Mouse (Mus musculus) kidney, embryonic 16.5 days (tissue): Measurements from ENCODE around the gene Adk. TPM values are rescaled to one million over a fixed set of nuclear protein-coding genes. Genes with fewer than 3 reads are reported as not detected.

Experiments used
- ATAC-seq: fragments of 200-750 bp; cut with Nextera tagmentation; 2 replicates; pipeline ENCODE4 v1.8.0; 2017; ENCODE audit warnings: moderate TSS enrichment; ENCODE audit not compliant: low FRiP score, low TSS enrichment
- H3K27ac ChIP-seq: fragments of 300-500 bp; sonication (generic); 2 replicates; pipeline ENCODE4 v1.5.1; 2014; ENCODE audit warnings: low read length
- H3K27me3 ChIP-seq: fragments of 300-500 bp; sonication (generic); 2 replicates; pipeline ENCODE4 v1.6.1; 2014; ENCODE audit warnings: low read length, control low read depth, mixed read lengths; ENCODE audit not compliant: insufficient read depth
- H3K36me3 ChIP-seq: fragments of 300-500 bp; sonication (generic); 2 replicates; pipeline ENCODE4 v1.6.1; 2014; ENCODE audit warnings: low read length, control low read depth, mixed read lengths; ENCODE audit not compliant: insufficient read depth
- H3K4me1 ChIP-seq: fragments of 300-500 bp; sonication (generic); 2 replicates; pipeline ENCODE4 v1.6.1; 2014; ENCODE audit warnings: low read length, control low read depth, mixed read lengths; ENCODE audit not compliant: insufficient read depth
- H3K4me2 ChIP-seq: fragments of 300-500 bp; sonication (generic); replicated peaks from 2 replicates; pipeline ENCODE4 v1.6.1; 2014; ENCODE audit warnings: low read depth, low read length
- H3K4me3 ChIP-seq: fragments of 300-500 bp; sonication (generic); 2 replicates; pipeline ENCODE4 v1.5.1; 2014; ENCODE audit warnings: mild to moderate bottlenecking, low read length
- H3K9ac ChIP-seq: fragments of 300-500 bp; sonication (generic); replicated peaks from 2 replicates; pipeline ENCODE4 v1.6.1; 2014; ENCODE audit warnings: low read length
- H3K9me3 ChIP-seq: fragments of 300-500 bp; sonication (generic); 2 replicates; pipeline ENCODE4 v1.6.1; 2016; ENCODE audit warnings: low read length, control low read depth
- WGBS: fragments of 180-500 bp; shearing (Covaris S2); extraction: QIAGEN DNeasy Blood & Tissue Kit; methylation state at CpG from one replicate; pipeline ENCODE4 v1.1.7; 2014; 5-methylcytosine and 5-hydroxymethylcytosine counted together
- polyA plus RNA-seq: library from polyadenylated mRNA; unstranded; fragments of >200 nt; fragmentation: Nextera tagmentation; extraction: Ambion mirVana; gene quantifications from 2 replicates; pipeline ENCODE4 v1.2.1, GENCODE M21; 2015

Gene Adk
- polyA plus RNA-seq, 1 experiment from 2014 or later = 167 TPM

DNA sequence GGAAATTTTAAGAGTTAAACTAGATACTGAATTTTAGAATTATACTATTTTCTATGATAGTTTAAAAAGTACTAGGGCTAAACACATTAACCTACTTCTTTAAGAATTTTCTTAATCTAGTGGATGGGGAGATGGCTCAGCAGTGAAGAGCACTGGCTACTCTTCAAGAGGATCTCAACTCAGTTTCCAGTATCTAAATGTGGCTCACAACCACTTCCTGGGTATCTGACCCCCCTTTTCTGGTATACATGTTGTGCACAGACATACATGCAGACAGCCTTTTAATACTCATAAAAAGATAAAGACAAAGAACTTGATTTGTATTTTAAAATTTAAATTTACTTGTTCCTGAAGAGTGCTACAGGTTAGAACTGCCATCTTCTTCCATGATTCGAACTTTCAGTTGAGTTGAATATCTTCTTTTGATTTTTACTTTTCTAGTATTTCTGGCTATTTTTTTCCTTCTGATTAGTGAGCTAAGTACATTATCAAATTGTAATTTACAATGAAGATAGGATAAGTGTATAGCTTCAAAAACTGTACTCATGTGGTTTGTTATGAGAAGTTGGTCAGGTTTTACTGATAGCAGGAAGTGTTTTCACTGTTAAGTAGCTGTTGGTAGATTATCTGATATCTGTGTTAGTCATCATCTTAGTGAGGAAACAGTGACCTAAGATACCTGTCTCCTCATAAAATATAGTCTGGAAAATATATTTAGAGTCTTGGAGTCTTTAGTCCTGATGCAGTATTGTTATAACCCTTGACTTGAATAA, 121.8 kb downstream of the Adk start:
- H3K4me2 ChIP-seq = no peak overlapping the region
- no peak overlapping the region for H3K9ac ChIP-seq
- WGBS = 91% methylated on average over 1 of the region's 1 CpGs
- H3K27me3 ChIP-seq = no peaks in the 10 kb centered on the region
- no peak overlapping the region for H3K27ac ChIP-seq
- no peak overlapping the region for H3K4me3 ChIP-seq
- H3K9me3 ChIP-seq = no peaks in the 10 kb centered on the region
- no peaks in the 10 kb centered on the region for H3K36me3 ChIP-seq
- H3K4me1 ChIP-seq = no peaks in the 10 kb centered on the region
- no peak for ATAC-seq

DNA sequence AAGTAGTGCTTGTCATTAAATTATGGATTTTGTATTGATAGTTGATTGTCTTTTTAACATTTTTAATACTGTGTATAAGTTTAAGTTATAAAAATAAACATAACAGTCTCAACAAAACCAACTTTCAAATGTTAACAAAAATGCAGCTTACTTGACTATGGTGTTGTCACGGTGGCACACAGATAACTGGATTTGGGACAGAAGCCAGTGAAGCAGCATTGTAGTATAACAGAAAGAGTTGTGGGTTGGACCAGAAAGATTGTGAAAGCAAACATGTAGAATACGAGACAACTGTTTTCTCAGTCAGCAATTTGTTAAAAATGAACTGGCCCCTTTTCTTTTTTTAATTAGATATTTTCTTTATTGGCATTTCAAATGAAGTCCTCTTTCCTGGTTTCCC, 122.4 kb downstream of the Adk start:
- Histone ChIP-seq H3K9ac (no peak overlapping the region), H3K27me3 (no peaks in the 10 kb centered on the region)

DNA sequence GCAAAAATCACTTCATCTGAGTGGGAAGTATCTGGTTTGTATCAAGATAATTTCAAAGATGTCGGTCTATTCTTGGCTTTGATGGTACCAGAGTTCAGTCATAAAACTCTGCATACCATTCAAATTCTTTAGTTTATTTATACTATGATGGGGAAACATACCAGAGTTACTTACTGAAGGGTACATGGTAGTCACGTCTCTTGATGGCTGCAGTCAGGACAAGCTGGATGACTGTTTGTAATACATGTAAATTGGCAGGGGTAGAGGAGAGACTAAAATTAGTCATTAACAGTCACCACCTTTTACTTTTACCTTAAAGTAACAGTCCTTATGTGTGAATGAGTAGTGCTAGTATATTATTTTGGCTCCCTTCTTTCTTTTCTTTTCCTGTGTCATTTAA, 125.4 kb downstream of the Adk start:
- Histone ChIP-seq H3K27ac (no peak overlapping the region), H3K4me2 (no peak overlapping the region), H3K27me3 (no peaks in the 10 kb centered on the region), H3K4me3 (no peak overlapping the region), H3K4me1 (no peaks in the 10 kb centered on the region), H3K36me3 (no peaks in the 10 kb centered on the region), H3K9me3 (no peaks in the 10 kb centered on the region), H3K9ac (no peak overlapping the region)
- 59% methylated on average over 2 of the region's 2 CpGs for WGBS
- ATAC-seq = no peak

More for the DNA sequence above, 122.4 kb downstream of the Adk start:
- H3K27ac ChIP-seq = no peak overlapping the region
- H3K4me1 ChIP-seq = no peaks in the 10 kb centered on the region
- H3K9me3 ChIP-seq = no peaks in the 10 kb centered on the region
- no peak for ATAC-seq
- no peak overlapping the region for H3K4me2 ChIP-seq
- no peaks in the 10 kb centered on the region for H3K36me3 ChIP-seq
- WGBS = 84% methylated on average over 2 of the region's 2 CpGs
- no peak overlapping the region for H3K4me3 ChIP-seq

DNA sequence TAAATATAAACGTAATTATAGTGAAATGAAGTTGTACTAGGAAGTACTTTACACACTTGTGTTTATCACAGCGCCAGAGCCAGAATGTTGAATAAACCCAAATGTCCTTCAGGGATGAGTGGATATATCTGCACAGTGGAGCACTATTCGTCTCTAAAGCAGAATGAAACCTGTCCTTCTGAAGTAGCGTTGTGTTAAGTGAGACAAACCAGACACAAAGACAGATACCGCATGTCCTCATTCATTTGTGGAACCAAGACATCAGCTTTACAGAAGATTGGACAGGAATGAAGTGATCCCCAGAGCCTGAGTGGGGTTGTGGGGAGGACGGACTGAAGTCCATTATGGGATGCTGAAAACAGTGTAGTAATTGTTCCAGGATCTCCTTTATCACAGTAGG, 126.0 kb downstream of the Adk start:
- 93% methylated on average over 6 of the region's 6 CpGs for WGBS
- Histone ChIP-seq H3K9ac (no peak overlapping the region), H3K4me1 (no peaks in the 10 kb centered on the region), H3K9me3 (no peaks in the 10 kb centered on the region), H3K4me2 (no peak overlapping the region), H3K27me3 (no peaks in the 10 kb centered on the region), H3K4me3 (no peak overlapping the region), H3K36me3 (no peaks in the 10 kb centered on the region), H3K27ac (no peak overlapping the region)
- ATAC-seq = no peak

DNA sequence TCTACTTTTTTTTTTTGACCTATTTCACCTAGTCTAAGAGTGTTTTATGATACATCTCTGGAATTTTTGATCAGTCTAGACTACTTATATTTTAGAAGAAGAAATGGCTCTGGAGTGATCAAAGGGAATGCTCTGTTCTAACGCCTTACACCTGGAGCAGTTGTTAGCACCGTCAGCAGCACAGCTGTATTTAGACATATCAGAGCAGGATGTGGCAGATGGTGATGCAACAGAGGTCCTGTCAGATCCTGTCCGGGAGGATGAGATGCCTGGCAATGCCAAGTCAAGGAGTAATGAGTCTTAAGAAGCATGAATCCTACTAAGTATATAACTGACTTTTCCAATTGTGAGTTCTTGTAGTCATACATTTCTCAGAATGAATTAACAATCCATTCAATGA, 128.7 kb downstream of the Adk start:
- H3K4me1 ChIP-seq = no peaks in the 10 kb centered on the region
- no peak overlapping the region for H3K9ac ChIP-seq
- H3K27ac ChIP-seq = no peak overlapping the region
- H3K36me3 ChIP-seq = no peaks in the 10 kb centered on the region
- no peak for ATAC-seq
- no peaks in the 10 kb centered on the region for H3K27me3 ChIP-seq
- H3K4me3 ChIP-seq = no peak overlapping the region
- no peak overlapping the region for H3K4me2 ChIP-seq
- H3K9me3 ChIP-seq = no peaks in the 10 kb centered on the region
- WGBS = 60% methylated on average over 3 of the region's 3 CpGs

DNA sequence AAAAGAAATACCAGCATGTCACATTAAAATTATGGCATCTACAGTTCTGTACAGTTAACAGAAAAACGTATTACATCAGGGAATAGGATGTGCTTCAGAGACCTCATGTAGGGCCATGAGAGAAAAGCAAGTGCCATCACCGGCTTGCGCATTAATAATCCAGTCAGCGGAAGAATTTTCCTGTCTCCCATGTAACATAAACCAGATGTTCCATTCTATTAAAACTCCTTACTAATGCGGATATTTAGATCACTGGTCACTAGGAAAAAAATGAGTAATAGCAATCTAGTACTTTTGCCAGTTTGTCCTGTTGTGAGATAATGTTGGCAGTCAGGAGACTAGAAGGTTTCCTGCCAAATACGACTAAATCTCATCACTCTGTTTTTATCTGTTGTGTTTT, 139.6 kb downstream of the Adk start:
- Histone ChIP-seq H3K4me3 (no peak overlapping the region), H3K27ac (no peak overlapping the region), H3K36me3 (no peaks in the 10 kb centered on the region), H3K9me3 (no peaks in the 10 kb centered on the region), H3K4me2 (no peak overlapping the region), H3K4me1 (0 out of 2 replicates have a peak, but pooled peaks cover 3% of the 10 kb centered on the region), H3K27me3 (no peaks in the 10 kb centered on the region), H3K9ac (no peak overlapping the region)
- no peak for ATAC-seq
- 62% methylated on average over 6 of the region's 6 CpGs for WGBS

DNA sequence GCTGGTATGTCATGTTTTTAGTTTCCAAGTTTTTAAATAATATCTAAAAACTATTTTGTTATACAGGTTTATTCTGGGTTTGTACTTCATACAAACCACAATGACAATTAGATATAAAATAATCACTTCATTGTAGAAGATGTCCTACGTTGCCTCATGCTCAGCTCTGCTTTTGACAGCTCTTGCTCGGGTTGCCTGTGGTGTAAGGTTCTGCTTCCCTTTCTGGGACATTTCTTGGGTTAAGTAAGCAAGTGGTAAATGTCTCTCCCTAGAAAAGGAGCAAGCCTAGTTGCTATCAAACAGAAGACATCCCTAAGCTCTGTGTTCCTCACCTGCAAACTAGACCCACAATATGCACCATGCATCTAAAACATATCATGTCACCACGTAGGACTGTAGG, 140.4 kb downstream of the Adk start:
- Histone ChIP-seq H3K36me3 (no peaks in the 10 kb centered on the region), H3K4me1 (0 out of 2 replicates have a peak, but pooled peaks cover 3% of the 10 kb centered on the region), H3K27me3 (no peaks in the 10 kb centered on the region), H3K9me3 (no peaks in the 10 kb centered on the region), H3K27ac (no peak overlapping the region), H3K4me2 (no peak overlapping the region), H3K4me3 (no peak overlapping the region), H3K9ac (no peak overlapping the region)
- WGBS = 82% methylated on average over 3 of the region's 3 CpGs
- no peak for ATAC-seq

DNA sequence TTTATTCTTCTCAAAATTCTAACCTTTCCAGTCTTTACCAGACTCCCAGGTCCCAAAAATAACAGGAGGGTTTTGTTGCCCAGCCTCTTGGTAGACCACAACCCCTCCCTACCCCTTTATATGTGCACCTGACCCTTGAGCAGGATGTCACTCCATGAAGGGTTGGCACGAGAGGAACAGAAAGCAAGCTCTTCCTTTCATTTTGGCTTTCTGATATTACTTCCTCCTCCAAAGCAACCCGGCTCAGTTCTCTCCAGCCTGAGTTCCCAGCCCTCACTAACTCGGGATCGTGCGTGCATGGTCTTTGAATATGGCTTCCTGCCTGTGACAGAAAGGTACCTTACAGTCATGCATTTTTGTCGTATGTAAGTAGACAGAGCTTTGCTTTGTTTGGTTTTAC, 142.0 kb downstream of the Adk start:
- ATAC-seq = no peak
- H3K4me1 ChIP-seq = 0 out of 2 replicates have a peak, but pooled peaks cover 3% of the 10 kb centered on the region
- no peaks in the 10 kb centered on the region for H3K27me3 ChIP-seq
- H3K4me2 ChIP-seq = no peak overlapping the region
- no peak overlapping the region for H3K9ac ChIP-seq
- WGBS = 60% methylated on average over 6 of the region's 6 CpGs
- H3K27ac ChIP-seq = no peak overlapping the region
- H3K36me3 ChIP-seq = no peaks in the 10 kb centered on the region
- H3K9me3 ChIP-seq = no peaks in the 10 kb centered on the region
- no peak overlapping the region for H3K4me3 ChIP-seq

DNA sequence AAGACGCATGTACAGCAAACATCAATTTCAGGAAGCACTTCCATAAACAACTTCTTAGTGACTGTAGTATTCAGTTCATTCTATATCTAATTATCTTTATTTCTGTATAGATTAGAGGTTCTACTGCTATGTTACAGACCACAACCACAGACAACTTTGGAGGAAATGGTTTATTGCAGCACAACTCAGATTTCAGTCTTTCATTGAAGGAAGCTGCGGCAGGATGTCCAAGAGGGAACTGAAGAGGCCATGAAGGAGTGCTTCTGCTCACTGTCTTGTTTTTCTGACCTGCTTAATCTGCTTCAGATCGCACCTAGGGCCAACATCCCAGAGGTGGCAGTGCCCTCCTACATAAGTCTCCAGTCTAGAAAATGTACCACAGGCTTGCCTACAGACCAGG, 148.5 kb downstream of the Adk start:
- 72% methylated on average over 3 of the region's 3 CpGs for WGBS
- Histone ChIP-seq H3K4me1 (no peaks in the 10 kb centered on the region), H3K9ac (no peak overlapping the region), H3K36me3 (no peaks in the 10 kb centered on the region), H3K9me3 (no peaks in the 10 kb centered on the region), H3K4me3 (no peak overlapping the region), H3K4me2 (no peak overlapping the region), H3K27ac (no peak overlapping the region), H3K27me3 (no peaks in the 10 kb centered on the region)
- ATAC-seq = no peak

DNA sequence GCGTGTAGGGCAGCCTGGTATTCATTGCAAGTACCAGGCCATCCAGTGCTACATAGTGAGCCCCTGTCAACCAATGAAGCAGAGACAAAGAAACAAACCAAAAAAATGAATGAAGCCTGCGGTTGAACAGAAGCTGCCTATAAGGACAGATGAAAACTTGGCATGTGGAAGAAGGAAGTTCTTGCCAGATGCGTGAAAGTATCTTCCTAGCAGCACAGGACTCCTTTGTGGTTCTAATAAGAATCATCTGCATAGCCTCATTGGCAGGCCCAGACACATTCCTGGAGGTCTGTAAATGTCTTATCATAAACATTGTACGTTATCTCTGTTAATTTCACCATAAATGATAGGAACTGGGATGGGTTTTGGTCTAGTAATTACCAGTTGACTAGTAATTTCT, 154.1 kb downstream of the Adk start:
- no peak overlapping the region for H3K4me3 ChIP-seq
- H3K36me3 ChIP-seq = no peaks in the 10 kb centered on the region
- no peak overlapping the region for H3K27ac ChIP-seq
- H3K4me2 ChIP-seq = no peak overlapping the region
- no peaks in the 10 kb centered on the region for H3K9me3 ChIP-seq
- WGBS = 96% methylated on average over 4 of the region's 4 CpGs
- H3K27me3 ChIP-seq = no peaks in the 10 kb centered on the region
- no peak overlapping the region for H3K9ac ChIP-seq
- no peak for ATAC-seq
- no peaks in the 10 kb centered on the region for H3K4me1 ChIP-seq
